Mouse (Mus musculus): ENCODE results near the gene Rcor3. TPM values are rescaled to one million over a fixed set of nuclear protein-coding genes. Genes with fewer than 3 reads are reported as not detected.

Rcor3 gene
- total and polyA plus RNA-seq, 2 experiments from 2014 or later = 30.7 to 48.0 TPM

DNA sequence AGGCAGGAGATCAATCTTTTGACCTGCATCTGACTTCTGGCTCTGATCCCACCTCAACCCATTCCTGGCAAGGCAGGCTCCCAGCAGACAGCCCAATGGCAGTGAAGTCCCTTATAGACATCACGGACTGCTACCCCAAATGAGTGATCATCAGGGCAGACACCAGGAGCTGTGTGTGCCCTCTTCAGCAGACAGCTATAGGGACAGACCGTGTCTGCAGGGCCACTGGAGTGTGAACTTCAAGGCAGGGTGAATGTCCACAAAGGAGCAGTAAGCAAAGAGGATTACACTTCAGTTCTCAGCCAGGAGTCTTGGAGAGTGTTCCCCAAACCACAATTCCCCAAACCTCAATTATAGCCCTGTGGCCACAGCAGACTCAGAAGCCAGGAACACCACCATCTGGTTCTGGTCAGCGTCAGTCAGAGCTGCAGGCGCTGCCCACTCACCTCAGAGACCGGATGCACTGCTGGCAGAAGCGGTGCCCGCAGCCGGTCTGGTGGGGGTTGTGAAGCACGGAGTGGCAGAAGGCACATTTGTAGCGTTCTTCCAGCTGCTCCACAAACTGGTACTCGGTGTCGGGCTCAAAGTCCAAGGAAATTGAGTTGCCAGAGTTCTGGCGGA is 67.8 kb downstream of the Rcor3 start:
- no peaks in the 10 kb centered on the region for H3K36me3 ChIP-seq (ENCODE audit: insufficient read depth)
- no peak overlapping the region for H3K9ac ChIP-seq
- DNase-seq = peak; percentile 24
- H3K4me2 ChIP-seq (ENCODE audit: low read depth) = no peak overlapping the region
- WGBS = 52% methylated on average over 13 of the region's 13 CpGs
- no peaks in the 10 kb centered on the region for H3K27me3 ChIP-seq (ENCODE audit: insufficient read depth, low read length)
- ATAC-seq = peak; percentile 66
- no peak for TF ChIP-seq CTCF (IDR thresholded peaks at IDR 0.05; ENCODE audit: low read depth)
- H3K4me3 ChIP-seq (ENCODE audit: low read depth, low read length) = no peak overlapping the region
- no peaks in the 10 kb centered on the region for H3K9me3 ChIP-seq (ENCODE audit: low read length)
- H3K27ac ChIP-seq (ENCODE audit: low read depth, low read length) = no peak overlapping the region
- no peaks in the 10 kb centered on the region for H3K4me1 ChIP-seq (ENCODE audit: insufficient read depth)

- no peaks in the 10 kb centered on the region for H3K4me1 ChIP-seq (ENCODE audit: insufficient read depth)
- H3K4me3 ChIP-seq (ENCODE audit: low read depth, low read length) = no peak overlapping the region
- no peak overlapping the region for H3K9ac ChIP-seq
- 68% methylated on average over 2 of the region's 2 CpGs for WGBS
- no peak for ATAC-seq
- H3K27ac ChIP-seq (ENCODE audit: low read depth, low read length) = no peak overlapping the region
- DNase-seq = no peak
- no peak for TF ChIP-seq CTCF (IDR thresholded peaks at IDR 0.05; ENCODE audit: low read depth)
- H3K27me3 ChIP-seq (ENCODE audit: insufficient read depth, low read length) = no peaks in the 10 kb centered on the region
- no peak overlapping the region for H3K4me2 ChIP-seq (ENCODE audit: low read depth)
- H3K36me3 ChIP-seq (ENCODE audit: insufficient read depth) = no peaks in the 10 kb centered on the region
- H3K9me3 ChIP-seq (ENCODE audit: low read length) = no peaks in the 10 kb centered on the region
Observed at GRCm38 (mm10) chr1:192068188-192068587, 69.7 kb downstream of the Rcor3 start.

DNA sequence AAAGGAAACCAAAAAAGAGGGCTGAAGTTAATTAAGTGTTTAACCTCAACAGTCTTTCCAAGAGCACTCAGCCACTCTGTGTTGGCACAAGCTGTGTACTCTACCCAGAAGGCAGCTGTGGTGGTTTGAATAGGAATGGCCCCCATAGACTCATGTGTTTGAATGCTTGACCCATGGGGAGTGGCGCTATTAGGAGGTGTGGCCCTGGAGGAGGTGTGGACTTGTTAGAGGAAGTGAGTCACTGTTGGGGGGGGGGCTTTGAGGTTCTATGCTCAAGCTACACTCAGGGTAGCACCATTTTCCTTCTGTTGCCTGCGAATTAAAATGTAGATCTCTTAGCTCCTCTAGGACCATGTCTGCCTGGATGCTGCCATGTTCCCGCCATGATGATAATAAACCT is 70.9 kb downstream of the Rcor3 start:
- TF ChIP-seq CTCF (IDR thresholded peaks at IDR 0.05; ENCODE audit: low read depth) = no peak
- ATAC-seq (no peak), DNase-seq (no peak)
- no peak overlapping the region for H3K4me2 ChIP-seq (ENCODE audit: low read depth)
- H3K27me3 ChIP-seq (ENCODE audit: insufficient read depth, low read length) = no peaks in the 10 kb centered on the region
- no peaks in the 10 kb centered on the region for H3K9me3 ChIP-seq (ENCODE audit: low read length)
- H3K9ac ChIP-seq = no peak overlapping the region
- H3K4me1 ChIP-seq (ENCODE audit: insufficient read depth) = no peaks in the 10 kb centered on the region
- WGBS = 95% methylated on average over 3 of the region's 3 CpGs
- H3K27ac ChIP-seq (ENCODE audit: low read depth, low read length) = no peak overlapping the region
- H3K36me3 ChIP-seq (ENCODE audit: insufficient read depth) = no peaks in the 10 kb centered on the region
- H3K4me3 ChIP-seq (ENCODE audit: low read depth, low read length) = no peak overlapping the region

- H3K4me1 ChIP-seq (ENCODE audit: insufficient read depth) = no peaks in the 10 kb centered on the region
- WGBS = 90% methylated on average over 8 of the region's 8 CpGs
- no peak overlapping the region for H3K9ac ChIP-seq
- no peaks in the 10 kb centered on the region for H3K27me3 ChIP-seq (ENCODE audit: insufficient read depth, low read length)
- no peaks in the 10 kb centered on the region for H3K36me3 ChIP-seq (ENCODE audit: insufficient read depth)
- H3K4me3 ChIP-seq (ENCODE audit: low read depth, low read length) = no peak overlapping the region
- no peaks in the 10 kb centered on the region for H3K9me3 ChIP-seq (ENCODE audit: low read length)
- no peak for TF ChIP-seq CTCF (IDR thresholded peaks at IDR 0.05; ENCODE audit: low read depth)
- no peak overlapping the region for H3K27ac ChIP-seq (ENCODE audit: low read depth, low read length)
- no peak overlapping the region for H3K4me2 ChIP-seq (ENCODE audit: low read depth)
- no peak for ATAC-seq
- no peak for DNase-seq
Observed at GRCm38 (mm10) chr1:192063209-192063946, 74.5 kb downstream of the Rcor3 start.

DNA sequence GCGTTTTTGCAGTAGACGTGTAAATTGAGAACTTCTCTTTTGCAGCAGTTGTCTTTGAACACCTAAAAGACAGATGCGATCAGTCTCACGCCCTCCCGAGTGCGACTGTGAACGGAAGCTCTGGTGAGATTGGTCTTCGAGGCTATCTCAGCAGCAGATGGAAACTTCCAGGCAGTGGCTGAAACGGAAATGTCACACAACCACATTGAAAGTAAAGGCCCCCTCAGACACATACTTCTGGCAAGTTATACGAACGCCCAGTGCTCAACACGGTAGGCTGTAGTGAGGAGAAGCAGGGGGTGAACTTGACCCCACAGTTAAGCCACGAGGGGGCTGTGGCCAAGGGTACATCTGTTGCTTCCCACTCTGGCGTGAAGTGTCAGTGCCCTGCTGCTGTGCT is 75.2 kb downstream of the Rcor3 start:
- Histone ChIP-seq H3K9ac (no peak overlapping the region), H3K9me3 (ENCODE audit: low read length) (no peaks in the 10 kb centered on the region), H3K27ac (ENCODE audit: low read depth, low read length) (no peak overlapping the region), H3K27me3 (ENCODE audit: insufficient read depth, low read length) (no peaks in the 10 kb centered on the region), H3K36me3 (ENCODE audit: insufficient read depth) (no peaks in the 10 kb centered on the region), H3K4me2 (ENCODE audit: low read depth) (no peak overlapping the region), H3K4me1 (ENCODE audit: insufficient read depth) (no peaks in the 10 kb centered on the region), H3K4me3 (ENCODE audit: low read depth, low read length) (no peak overlapping the region)
- ATAC-seq (no peak), DNase-seq (no peak)
- no peak for TF ChIP-seq CTCF (IDR thresholded peaks at IDR 0.05; ENCODE audit: low read depth)
- 90% methylated on average over 14 of the region's 14 CpGs for WGBS

DNA sequence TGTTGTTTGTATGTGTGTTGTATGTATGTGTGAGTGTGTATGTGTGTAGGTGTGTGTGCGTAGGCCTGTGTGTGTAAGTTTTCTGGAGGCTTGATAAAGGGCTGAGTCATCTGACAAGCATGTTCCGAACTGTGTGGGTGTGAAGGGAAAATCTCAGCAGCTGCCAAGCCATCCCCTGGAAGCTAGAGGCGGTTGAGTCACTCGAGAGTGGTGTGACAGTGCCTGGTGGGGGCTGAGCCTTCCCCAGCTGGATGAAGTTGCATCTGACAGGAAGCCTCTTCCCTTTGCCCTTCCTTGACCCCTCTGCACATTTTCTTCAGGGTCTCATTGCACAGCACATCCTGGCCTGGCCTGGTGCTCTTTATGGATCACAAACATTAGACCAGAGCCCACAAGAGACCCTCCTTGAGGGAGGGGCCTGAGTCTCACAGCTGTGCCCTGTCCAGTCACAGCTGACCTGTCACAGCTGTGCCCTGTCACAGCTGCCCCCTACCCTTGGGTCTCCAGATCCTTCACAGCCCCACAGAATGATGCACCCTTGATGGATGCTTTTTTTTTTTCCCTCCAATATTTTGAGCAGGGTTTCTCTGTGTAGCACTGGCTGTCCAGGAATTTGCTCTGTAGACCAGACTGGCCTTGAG is 76.1 kb downstream of the Rcor3 start:
- TF ChIP-seq CTCF (IDR thresholded peaks at IDR 0.05; ENCODE audit: low read depth) = no peak
- peak; percentile 55 for ATAC-seq
- DNase-seq = no peak
- Histone ChIP-seq H3K9me3 (ENCODE audit: low read length) (no peaks in the 10 kb centered on the region), H3K4me3 (ENCODE audit: low read depth, low read length) (no peak overlapping the region), H3K4me2 (ENCODE audit: low read depth) (no peak overlapping the region), H3K36me3 (ENCODE audit: insufficient read depth) (no peaks in the 10 kb centered on the region), H3K27me3 (ENCODE audit: insufficient read depth, low read length) (no peaks in the 10 kb centered on the region), H3K27ac (ENCODE audit: low read depth, low read length) (no peak overlapping the region), H3K9ac (no peak overlapping the region), H3K4me1 (ENCODE audit: insufficient read depth) (no peaks in the 10 kb centered on the region)
- 58% methylated on average over 4 of the region's 4 CpGs for WGBS

DNA sequence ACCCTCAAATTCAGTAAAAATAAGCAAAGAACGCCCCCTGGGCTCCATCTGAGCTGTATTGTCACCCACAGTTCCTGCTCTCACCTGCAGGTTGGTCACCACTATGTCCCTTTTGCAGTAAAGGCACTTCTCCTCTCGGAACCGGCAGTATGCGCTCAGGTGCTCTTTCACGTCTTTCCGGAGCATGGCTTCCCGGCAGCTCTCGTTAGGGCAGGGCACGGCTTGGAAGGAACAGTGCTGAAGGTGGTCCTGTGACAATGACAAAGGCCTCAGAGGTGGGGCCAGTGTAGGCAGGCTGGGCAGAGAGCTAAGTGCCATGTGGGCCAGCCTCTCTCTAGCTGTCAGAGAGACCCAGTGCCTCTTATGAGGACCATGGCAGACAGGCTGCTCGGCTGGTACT is 79.0 kb downstream of the Rcor3 start:
- Histone ChIP-seq H3K27ac (ENCODE audit: low read depth, low read length) (no peak overlapping the region), H3K4me1 (ENCODE audit: insufficient read depth) (no peaks in the 10 kb centered on the region), H3K36me3 (ENCODE audit: insufficient read depth) (no peaks in the 10 kb centered on the region), H3K27me3 (ENCODE audit: insufficient read depth, low read length) (no peaks in the 10 kb centered on the region), H3K4me3 (ENCODE audit: low read depth, low read length) (no peak overlapping the region), H3K4me2 (ENCODE audit: low read depth) (no peak overlapping the region), H3K9ac (no peak overlapping the region), H3K9me3 (ENCODE audit: low read length) (no peaks in the 10 kb centered on the region)
- no peak for DNase-seq
- no peak for TF ChIP-seq CTCF (IDR thresholded peaks at IDR 0.05; ENCODE audit: low read depth)
- ATAC-seq = no peak
- 74% methylated on average over 10 of the region's 10 CpGs for WGBS
